Mouse (Mus musculus): ENCODE data around the gene Eprs. TPM values are rescaled to one million over a fixed set of nuclear protein-coding genes. Genes with fewer than 3 reads are reported as not detected.

Eprs gene
- polyA plus RNA-seq, 1 experiment, result 40.4 TPM

DNA sequence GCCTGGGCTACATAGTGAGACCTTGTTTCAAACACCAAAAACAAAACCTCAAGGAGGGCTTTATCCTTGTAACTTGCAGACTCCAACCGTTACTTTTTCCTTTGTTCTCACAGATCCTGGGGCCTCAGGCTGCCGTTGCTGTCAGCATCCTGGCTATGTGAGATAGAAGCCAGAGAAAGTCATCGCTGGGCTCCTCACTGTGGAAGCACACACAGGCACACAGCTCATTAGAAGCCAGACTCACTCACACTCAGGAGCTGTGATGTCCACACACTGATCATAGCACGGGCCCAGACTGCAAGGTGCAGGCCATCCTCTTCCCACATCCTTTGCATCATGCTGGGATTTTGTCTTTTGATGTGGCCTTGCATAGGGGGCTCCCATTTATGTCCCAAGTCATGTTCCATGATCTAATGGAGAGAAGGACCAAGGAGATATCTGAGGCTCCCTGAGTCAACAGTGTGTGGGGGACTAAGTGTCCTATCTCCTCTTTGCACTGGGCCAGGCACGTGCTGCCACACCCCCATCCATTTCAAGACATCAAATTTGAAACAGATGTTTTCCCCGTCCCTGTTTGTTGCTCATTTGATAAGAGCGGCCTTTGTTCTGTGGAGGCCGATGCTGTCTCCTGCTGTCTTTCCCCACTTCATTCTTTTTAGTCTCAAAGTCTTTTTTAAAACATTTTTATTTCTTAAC lies 109.3 kb downstream of the Eprs start:
- DNase-seq, result no peak

DNA sequence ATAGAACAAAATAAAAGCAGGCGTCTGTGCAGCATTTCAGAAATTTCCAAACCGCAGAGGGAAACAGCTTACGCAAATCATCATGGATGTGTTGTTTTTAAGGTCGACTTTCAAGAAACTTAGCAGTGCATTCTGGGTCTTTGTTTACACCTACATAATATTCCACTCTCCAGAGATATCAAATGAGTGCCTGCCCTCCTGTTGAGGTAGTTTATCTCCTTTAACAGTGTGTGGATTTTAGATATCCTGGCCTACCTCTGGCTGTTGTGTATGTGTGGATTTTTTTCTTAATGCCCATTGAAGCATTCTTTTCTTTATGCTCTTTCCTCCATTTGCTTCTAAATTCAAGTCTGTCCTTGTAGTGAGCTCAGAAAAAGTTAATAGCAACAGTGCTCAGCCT lies 109.9 kb downstream of the Eprs start:
- H3K27me3 ChIP-seq (ENCODE audit: control insufficient read depth, insufficient read depth, low read length), result no peaks in the 10 kb centered on the region
- H3K4me3 ChIP-seq (replicated peaks; ENCODE audit: insufficient read depth, low read depth, low read length), result no peak overlapping the region
- H3K4me1 ChIP-seq (ENCODE audit: control insufficient read depth, insufficient read depth, low read length), result no peaks in the 10 kb centered on the region
- 95% methylated on average over 4 of the region's 4 CpGs for WGBS
- TF ChIP-seq CTCF (IDR thresholded peaks at IDR 0.05; ENCODE audit: borderline replicate concordance, insufficient read depth, low read depth, low read length) (no peak), POLR2A (IDR thresholded peaks at IDR 0.05; ENCODE audit: borderline replicate concordance, insufficient read depth, low read length) (no peak)
- no peak for DNase-seq
- no peak overlapping the region for H3K27ac ChIP-seq (ENCODE audit: insufficient read depth, low read length)

More for the DNA sequence above, 109.3 kb downstream of the Eprs start:
- Histone ChIP-seq H3K27ac (ENCODE audit: insufficient read depth, low read length) (no peak overlapping the region), H3K4me1 (ENCODE audit: control insufficient read depth, insufficient read depth, low read length) (no peaks in the 10 kb centered on the region), H3K4me3 (replicated peaks; ENCODE audit: insufficient read depth, low read depth, low read length) (no peak overlapping the region), H3K27me3 (ENCODE audit: control insufficient read depth, insufficient read depth, low read length) (no peaks in the 10 kb centered on the region)
- 57% methylated on average over 8 of the region's 8 CpGs for WGBS
- TF ChIP-seq CTCF (IDR thresholded peaks at IDR 0.05; ENCODE audit: borderline replicate concordance, insufficient read depth, low read depth, low read length) (no peak), POLR2A (IDR thresholded peaks at IDR 0.05; ENCODE audit: borderline replicate concordance, insufficient read depth, low read length) (no peak)

DNA sequence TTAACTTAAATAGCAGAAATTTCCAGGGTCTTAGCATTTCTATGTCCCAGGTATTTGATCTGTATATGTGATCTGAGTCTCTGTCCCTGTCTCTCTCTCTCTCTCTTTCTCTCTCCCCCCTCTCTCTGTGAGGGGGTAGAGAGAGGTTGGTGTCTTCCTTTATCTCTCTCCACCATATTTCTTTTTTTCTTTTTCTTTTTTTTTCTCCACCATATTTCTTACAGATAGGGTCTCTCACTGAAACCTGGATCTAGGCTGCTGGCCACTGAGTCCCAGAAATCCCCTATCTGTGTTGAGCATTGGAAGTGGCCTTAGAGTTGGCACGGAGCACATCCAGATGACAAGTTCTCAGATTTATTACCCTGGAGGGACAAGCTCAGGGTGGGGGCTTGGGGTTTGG lies 110.6 kb downstream of the Eprs start:
- TF ChIP-seq POLR2A (IDR thresholded peaks at IDR 0.05; ENCODE audit: borderline replicate concordance, insufficient read depth, low read length) (no peak), CTCF (IDR thresholded peaks at IDR 0.05; ENCODE audit: borderline replicate concordance, insufficient read depth, low read depth, low read length) (no peak)
- Histone ChIP-seq H3K27me3 (ENCODE audit: control insufficient read depth, insufficient read depth, low read length) (no peaks in the 10 kb centered on the region), H3K4me3 (replicated peaks; ENCODE audit: insufficient read depth, low read depth, low read length) (no peak overlapping the region), H3K27ac (ENCODE audit: insufficient read depth, low read length) (no peak overlapping the region), H3K4me1 (ENCODE audit: control insufficient read depth, insufficient read depth, low read length) (no peaks in the 10 kb centered on the region)
- DNase-seq, result no peak
- WGBS, result 95% methylated on average over 1 of the region's 1 CpGs

Other genes starting within 250 kb of the Eprs start
- gene Rab3gap2, start 158.9 kb upstream of the Eprs start, polyA plus RNA-seq (2012; rRNA removed), result 44.9 and 46.3 TPM in 2 replicates
- 27.2 and 27.6 TPM in 2 replicates for gene Iars2, start 33.6 kb upstream of the Eprs start, polyA plus RNA-seq (2012; rRNA removed)
- gene Bpnt1, start 30.9 kb upstream of the Eprs start, polyA plus RNA-seq (2012; rRNA removed), result 114 and 115 TPM in 2 replicates
- gene Slc30a10, start 91.8 kb downstream of the Eprs start, polyA plus RNA-seq (2012; rRNA removed), result 5.4 and 6.0 TPM in 2 replicates

Measured in cerebellum, adult 2 months (tissue).